Mouse (Mus musculus) mesoderm, embryonic 11.5 days (tissue): Measurements from ENCODE around the gene Fam161a.
"Not testable (repeated sequence)": the region's sequence is repeated elsewhere in the genome, so short reads cannot be mapped to it uniquely, and the experiment has no call there.

Experiments used
- DNase-seq: peaks from one replicate; pipeline ENCODE4 v3.0.0-alpha.2; 2012; ENCODE audit warnings: low read depth, low spot score

Gene Fam161a

DNA sequence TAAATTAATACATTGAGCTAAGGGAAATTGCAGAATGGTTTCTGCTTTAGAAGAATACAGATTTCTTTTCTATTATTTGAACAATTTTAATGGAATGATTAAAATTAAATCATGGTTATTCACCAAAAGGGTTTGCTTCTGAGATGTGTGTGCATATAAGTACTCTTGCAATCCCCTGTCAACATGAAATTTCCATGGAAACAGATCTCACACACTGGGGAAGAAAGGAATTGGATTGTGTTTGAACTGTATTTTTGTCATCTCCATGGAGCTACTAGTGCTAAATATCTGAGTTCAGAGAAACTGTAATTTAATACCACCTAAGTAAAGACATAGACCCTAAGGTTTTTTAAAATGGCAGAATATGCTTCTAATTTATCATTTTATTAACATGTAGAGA, 42.3 kb downstream of the Fam161a start:
- no peak for DNase-seq

DNA sequence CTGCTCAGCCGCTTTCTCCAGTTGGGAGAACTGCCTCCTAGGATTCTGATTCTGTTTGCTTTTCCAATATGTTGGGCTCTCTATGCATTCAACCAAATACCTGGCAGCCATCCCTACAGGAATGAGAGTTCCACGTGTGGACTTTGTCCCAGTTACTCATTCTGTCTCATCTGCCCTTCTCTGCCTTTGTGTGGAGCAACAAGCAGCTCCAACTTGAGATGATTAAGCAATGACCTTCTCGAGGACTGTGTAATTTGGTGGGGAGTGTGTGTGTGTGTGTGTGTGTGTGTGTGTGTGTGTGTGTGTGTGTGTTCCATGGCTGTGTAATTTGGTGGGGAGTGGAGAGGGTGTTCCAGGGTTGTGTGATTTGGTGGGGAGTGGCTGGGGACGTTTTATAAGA, 45.0 kb downstream of the Fam161a start:
- DNase-seq: no peak

DNA sequence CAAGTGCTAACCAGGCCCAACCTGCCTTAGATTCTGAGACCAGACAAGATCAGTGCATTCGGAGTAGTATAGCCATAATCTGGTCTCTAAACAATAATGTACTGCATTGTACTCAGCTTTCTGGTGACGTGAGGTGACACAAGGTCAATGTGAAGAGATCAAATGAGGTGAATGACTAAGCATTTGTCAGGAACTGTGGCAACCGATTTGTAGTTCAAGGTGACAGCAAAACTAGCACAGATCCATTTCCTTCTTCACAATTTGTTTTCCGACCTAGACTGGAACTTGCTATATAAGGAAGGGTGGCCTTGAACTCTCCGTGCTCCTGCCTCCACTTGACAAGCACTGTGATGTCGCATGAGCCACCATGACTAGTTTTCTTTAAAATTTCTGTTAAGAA, 55.8 kb downstream of the Fam161a start:
- no peak for DNase-seq

DNA sequence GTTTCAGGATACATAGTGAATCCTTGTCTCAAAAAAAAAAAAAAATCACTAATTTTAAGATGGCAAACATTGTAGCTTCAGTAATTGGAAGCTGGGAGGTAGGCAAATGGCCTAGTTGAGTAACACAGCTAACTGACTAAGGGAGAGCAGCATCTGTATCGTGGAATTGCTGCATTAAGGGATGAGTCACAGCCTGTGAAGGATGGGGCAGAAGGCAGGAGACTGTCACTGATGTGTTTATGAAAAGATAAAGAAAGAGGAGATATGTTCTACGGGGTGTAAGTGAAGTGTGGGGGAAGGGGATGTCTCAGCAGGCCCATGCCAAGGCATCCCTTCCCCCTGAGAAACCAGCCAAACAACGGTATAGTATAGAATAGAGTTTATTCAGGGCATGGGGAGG, 56.5 kb downstream of the Fam161a start:
- no peak for DNase-seq

DNA sequence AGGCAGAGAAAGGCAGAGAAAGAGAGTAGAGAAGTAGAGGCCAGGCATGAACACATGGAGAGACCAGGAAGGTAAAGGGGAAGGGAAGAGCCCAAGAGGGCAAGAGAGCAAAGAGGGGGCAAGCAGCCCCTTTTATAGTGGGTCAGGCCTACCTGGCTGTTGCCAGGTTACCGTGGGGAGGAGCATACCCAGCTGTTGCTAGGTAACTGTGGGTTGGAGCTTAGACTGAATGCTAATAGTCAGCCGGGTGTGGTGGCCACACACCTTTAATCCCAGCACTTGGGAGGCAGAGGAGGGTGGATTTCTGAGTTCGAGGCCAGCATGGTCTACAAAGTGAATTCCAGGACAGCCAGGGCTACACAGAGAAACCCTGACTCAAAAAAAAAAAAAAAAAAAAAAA, 56.9 kb downstream of the Fam161a start:
- DNase-seq: not testable (repeated sequence)

DNA sequence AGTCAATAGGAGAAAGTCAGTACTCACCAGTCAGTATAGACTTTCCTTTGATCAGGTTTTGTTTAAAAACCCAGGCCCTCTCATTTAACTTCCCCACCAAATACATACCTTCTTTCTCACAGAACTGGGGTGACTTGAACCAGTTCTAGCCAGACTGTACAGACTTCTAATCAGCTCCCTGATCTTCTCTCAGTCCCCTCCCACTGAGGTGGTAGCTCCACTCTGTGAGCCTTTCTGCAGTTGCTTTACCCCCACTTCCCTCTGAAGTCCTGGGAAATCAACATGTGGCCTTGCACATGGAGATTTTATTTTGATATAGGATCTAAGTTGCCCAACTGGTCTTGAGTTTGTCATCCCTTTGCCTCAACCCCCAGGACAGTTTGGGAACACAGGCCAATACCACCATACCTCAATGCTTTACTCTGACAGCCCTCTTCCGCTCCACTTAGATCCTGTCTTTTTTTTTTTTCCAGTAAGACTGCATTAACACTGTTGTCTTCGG, 57.9 kb downstream of the Fam161a start:
- no peak for DNase-seq

DNA sequence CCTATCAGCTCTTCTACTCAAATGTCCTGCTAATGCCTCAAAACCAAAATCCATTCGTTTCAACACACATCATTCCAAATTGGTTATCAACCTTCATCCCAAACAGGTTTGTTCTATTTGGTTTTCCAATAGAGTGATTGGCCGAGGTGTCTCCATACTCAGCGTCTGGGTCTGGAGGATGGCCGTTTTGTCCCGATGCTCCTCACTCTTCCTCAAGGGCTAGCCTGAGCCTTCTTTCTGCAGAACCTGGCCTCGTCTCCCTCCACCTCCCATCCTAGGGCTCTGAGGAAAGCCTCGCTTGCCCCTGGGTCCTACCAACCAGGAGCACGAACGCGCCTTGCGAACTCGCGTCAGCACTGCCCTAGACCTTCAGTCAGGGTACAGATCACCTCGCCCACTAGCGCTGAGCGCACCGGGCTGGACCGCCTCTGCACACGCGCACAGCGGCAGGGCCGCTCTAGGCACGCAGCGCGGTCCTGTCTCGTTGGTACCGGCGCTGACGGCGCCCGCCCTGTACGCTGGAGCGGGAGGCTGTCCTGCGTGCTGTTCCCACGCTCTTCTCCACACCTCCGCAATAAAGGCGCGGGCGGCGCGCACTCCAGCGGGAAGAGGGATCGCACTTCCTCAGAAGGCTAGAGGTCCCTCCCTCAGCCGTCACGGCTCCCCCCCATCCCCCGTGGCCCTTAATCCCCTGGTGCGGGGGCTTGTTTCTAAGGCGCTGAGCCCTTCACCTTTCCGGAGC, 60.2 kb downstream of the Fam161a start:
- peak; percentile 93 for DNase-seq

DNA sequence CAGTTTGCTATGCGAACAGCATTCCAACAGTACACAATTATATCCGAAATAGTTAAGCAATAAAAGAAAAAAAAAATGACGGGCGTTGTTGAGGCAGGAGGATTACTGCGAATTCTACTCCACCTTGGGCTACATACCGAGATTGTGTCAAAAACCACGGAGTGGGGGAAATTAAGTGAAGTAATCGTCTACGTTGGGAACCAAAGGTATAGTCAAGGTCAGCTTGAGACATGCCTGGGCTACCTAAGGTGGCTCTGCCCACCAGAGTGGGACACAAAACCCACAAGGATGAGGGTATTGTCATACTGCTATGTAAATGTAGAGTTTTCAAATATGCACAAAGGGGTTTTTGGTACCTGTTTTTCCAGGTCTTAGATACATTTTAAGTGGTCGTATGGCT, 60.9 kb downstream of the Fam161a start:
- DNase-seq: no peak

DNA sequence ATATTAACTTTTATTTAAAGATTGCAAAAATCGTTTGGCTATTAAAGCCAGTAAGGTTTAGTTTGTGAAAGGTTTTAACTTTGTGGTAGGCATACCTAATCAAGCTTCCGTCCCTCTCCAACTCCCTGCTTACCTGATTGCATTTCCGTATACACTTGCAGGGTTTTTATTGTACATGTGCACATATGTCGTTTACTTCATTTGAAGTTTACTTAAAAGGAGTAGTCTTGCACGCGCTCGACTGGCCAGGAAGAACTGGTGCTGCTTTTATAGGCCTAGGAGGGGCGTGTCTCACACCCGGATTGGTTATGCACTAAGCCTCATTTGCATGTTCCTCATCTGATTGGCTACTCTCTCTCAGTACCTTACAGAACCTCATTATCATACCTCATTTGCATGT, 61.7 kb downstream of the Fam161a start:
- DNase-seq: not testable (repeated sequence)

DNA sequence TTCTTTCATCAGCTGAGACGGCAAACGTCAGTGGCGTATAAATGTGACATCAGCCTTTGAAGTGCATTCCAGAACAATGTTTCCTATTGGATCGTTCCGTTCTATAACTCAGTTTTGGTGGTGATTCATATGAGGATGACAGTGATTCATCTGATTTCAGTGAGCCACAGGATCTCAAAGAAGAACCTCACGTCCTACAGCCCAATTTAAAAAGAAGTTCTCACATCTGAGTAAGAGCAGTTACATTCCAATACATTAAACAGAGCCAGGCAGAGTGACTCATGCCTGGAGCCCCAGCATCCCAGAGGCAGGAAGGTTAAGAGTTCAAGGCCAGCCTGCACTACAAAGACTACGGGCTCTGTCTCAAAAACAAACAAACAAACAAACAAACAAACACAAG, 67.5 kb downstream of the Fam161a start:
- no peak for DNase-seq

DNA sequence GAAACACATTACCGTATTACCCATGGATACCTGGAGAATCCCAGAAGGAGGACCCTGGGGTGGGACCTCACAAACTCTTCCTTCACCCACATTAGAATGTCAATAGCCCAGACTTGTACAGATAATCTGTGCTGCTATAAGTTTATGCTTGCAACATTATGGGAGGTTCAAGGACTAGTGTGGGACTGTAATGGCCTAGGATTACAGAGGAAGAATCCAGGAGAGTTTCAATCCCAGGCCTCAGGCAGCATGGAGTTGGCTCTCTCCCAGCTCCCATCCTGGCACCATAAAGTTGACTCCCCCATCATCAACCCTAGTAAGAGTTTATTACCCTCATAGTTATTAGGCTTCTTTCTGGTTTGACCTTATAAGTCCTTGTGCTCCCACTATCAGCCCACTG, 71.2 kb downstream of the Fam161a start:
- DNase-seq: no peak
